Mouse (Mus musculus): ENCODE data around the gene Ctsa. TPM values are rescaled to one million over a fixed set of nuclear protein-coding genes. Genes with fewer than 3 reads are reported as not detected.
"Not testable (repeated sequence)": the region's sequence is repeated elsewhere in the genome, so short reads cannot be mapped to it uniquely, and the experiment has no call there.

Gene Ctsa
- polyA plus RNA-seq, 1 experiment = 202 TPM

DNA sequence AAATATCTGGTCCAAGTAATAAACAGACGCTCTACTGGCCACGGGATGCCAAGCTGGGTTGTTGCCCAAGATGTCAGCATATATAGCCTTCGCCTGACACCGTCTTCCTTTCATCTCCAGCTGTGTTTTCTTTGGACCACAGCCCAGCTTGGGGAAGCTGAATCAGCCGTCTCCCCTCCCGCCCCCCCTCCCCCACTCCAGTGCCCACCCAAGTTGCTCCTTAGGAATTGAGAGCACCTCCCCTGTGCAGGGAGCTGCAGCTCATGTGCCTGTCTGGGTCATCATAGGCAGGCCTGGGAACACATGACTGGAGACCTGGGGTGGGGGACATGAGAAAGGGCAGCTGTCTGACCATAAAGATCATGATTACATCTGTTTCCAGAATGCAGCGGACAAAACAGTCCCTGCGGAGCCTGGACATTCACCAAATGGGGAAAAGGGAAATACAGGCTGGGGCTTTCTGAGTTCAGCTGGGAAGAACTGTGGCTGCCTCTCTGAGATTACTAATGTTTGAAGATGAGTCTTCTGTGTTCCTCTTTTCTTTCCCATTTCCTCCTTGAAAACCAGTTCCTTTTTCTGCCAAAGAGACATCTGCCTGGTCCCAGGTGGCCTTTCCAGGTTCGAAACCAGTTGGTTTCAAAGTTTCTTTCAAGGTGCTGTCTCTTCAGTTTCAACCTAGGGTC lies 29.6 kb downstream of the Ctsa start:
- no peaks in the 10 kb centered on the region for H3K36me3 ChIP-seq (ENCODE audit: control insufficient read depth, insufficient read depth)
- peak overlapping the region; percentile 39 for H3K4me2 ChIP-seq (ENCODE audit: low read depth)
- no peak overlapping the region for H3K4me3 ChIP-seq
- H3K79me2 ChIP-seq (ENCODE audit: control insufficient read depth, insufficient read depth) = no peaks in the 10 kb centered on the region
- no peak overlapping the region for H3ac ChIP-seq (ENCODE audit: control insufficient read depth, insufficient read length)
- H3K27me3 ChIP-seq (ENCODE audit: control insufficient read depth, insufficient read depth, insufficient read length) = no peaks in the 10 kb centered on the region
- TF ChIP-seq MYOG (IDR thresholded peaks at IDR 0.05; ENCODE audit: control insufficient read depth in 1 of 3, insufficient read depth in 1 of 3, insufficient read length in 2 of 3, low read depth in 2 of 3) (peak; percentile 28 to 80 (median 75)), CEBPB (IDR thresholded peaks at IDR 0.05; ENCODE audit: insufficient read depth, poor library complexity, severe bottlenecking) (peak; percentile 78; the same call in 1 of the 2 replicates), TCF12 (IDR thresholded peaks at IDR 0.05; ENCODE audit: insufficient read depth, poor library complexity, severe bottlenecking) (peak; percentile 75), MYOD1 (IDR thresholded peaks at IDR 0.05; ENCODE audit: control insufficient read depth in 1 of 3, insufficient read length in 2 of 3, low read depth in 2 of 3) (peak in 2 of 3 experiments; percentile 19 to 61), E2F4 (IDR thresholded peaks at IDR 0.05; ENCODE audit: insufficient read depth) (no peak), USF1 (IDR thresholded peaks at IDR 0.05; ENCODE audit: low read depth) (peak; percentile 56)

DNA sequence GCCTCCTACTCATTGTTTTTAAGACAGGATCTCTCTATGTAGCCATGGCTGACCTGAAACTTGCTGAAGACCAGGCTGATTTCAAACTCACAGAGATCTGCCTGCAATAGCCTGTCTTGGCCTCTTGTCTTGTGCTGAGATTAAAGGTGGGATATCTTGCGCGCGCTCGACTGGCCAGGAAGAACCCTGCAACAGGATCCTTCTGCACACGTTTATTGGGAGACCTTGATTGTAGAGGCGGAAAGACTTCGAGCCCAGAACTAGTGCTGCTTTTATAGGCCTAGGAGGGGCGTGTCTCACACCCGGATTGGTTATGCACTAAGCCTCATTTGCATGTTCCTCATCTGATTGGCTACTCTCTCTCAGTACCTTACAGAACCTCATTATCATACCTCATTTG lies 30.7 kb downstream of the Ctsa start:
- not testable (repeated sequence) for H3K36me3 ChIP-seq (ENCODE audit: control insufficient read depth, insufficient read depth); H3ac ChIP-seq (ENCODE audit: control insufficient read depth, insufficient read length); H3K79me2 ChIP-seq (ENCODE audit: control insufficient read depth, insufficient read depth); H3K4me2 ChIP-seq (ENCODE audit: low read depth); H3K4me3 ChIP-seq; H3K27me3 ChIP-seq (ENCODE audit: control insufficient read depth, insufficient read depth, insufficient read length)

DNA sequence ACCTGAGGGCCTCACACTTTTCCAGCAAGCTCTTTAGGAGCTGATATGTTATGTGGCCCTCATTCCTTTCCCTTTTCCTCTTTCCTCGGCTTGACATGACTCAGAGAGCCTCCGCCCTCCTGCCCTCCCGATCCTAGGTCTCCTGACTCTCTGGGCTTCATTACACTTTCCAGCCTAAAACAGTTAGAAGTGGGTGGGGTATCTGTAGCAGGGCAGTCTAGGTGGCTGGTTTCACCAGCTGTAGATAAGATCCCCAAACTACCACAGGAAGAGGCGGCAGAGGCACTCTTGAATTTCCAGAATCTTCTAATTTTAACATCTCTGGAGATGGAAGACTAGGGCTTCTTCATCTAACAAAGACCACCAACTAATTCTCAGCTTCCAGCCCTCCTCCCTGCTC lies 31.9 kb downstream of the Ctsa start:
- TF ChIP-seq POLR2A (IDR thresholded peaks at IDR 0.05; ENCODE audit: insufficient read length, low read depth) = no peak

DNA sequence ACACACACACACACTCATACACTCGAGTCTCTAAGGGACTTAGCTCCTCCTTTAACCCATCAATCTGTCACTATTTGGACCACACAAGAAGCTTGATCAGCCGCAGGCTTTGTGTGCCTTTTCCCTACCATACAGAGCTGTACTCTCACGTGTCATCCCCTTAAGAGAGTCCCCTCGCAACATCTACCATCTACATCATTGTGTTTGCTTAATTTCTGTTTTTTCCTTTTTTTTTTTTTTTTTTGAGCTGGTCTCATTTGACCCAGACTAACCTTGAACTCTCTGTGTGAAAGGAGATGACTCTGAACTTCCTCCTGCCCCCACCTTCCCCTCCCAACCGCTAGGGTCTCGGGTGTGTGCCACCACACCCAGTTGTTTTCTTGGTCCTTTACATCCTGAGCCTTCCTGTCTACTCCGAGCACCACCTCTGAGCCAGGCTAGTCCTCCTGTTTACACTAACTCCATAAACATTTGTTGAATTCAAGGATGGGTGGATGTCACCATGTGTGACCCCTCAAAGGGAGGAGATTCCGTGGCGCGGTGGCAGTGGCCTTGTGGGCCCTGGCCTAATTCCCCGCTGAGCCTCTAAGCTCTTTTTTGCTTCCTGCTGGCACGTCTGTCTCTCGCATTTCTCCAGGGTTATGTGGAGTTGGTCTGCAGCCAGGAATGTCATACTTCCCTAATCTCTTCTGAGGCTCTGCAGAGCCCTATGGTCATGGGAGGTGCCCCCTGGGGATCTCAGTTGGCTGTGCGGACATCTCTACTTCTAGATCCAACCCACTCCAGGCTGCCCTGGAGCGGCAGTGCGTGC lies 34.3 kb downstream of the Ctsa start:
- no peak overlapping the region for H3K4me3 ChIP-seq
- no peaks in the 10 kb centered on the region for H3K79me2 ChIP-seq (ENCODE audit: control insufficient read depth, insufficient read depth)
- no peaks in the 10 kb centered on the region for H3K27me3 ChIP-seq (ENCODE audit: control insufficient read depth, insufficient read depth, insufficient read length)
- no peak overlapping the region for H3ac ChIP-seq (ENCODE audit: control insufficient read depth, insufficient read length)
- TF ChIP-seq MAX (IDR thresholded peaks at IDR 0.05; ENCODE audit: low read depth) (peak; percentile 33), TCF12 (IDR thresholded peaks at IDR 0.05; ENCODE audit: insufficient read depth, poor library complexity, severe bottlenecking) (no peak), E2F4 (IDR thresholded peaks at IDR 0.05; ENCODE audit: insufficient read depth) (no peak), MYOG (IDR thresholded peaks at IDR 0.05; ENCODE audit: control insufficient read depth in 1 of 3, insufficient read depth in 1 of 3, insufficient read length in 2 of 3, low read depth in 2 of 3) (peak in 1 of 3 experiments; percentile 55), POLR2A (IDR thresholded peaks at IDR 0.05; ENCODE audit: insufficient read length, low read depth) (no peak), TCF3 (IDR thresholded peaks at IDR 0.05; ENCODE audit: insufficient read length, low read depth) (no peak), POLR2AphosphoS2 (IDR thresholded peaks at IDR 0.05; ENCODE audit: insufficient read length, low read depth) (no peak), REST (IDR thresholded peaks at IDR 0.05; ENCODE audit: insufficient read depth, insufficient read length) (no peak), CEBPB (IDR thresholded peaks at IDR 0.05; ENCODE audit: insufficient read depth, poor library complexity, severe bottlenecking) (no peak), USF1 (IDR thresholded peaks at IDR 0.05; ENCODE audit: low read depth) (no peak)
- H3K36me3 ChIP-seq (ENCODE audit: control insufficient read depth, insufficient read depth) = no peaks in the 10 kb centered on the region
- peak overlapping the region; percentile 51 for H3K4me2 ChIP-seq (ENCODE audit: low read depth)

More for the DNA sequence above, 31.9 kb downstream of the Ctsa start:
- Histone ChIP-seq H3K79me2 (ENCODE audit: control insufficient read depth, insufficient read depth) (no peaks in the 10 kb centered on the region), H3K36me3 (ENCODE audit: control insufficient read depth, insufficient read depth) (no peaks in the 10 kb centered on the region), H3K4me2 (ENCODE audit: low read depth) (peak overlapping the region; percentile 27), H3ac (ENCODE audit: control insufficient read depth, insufficient read length) (no peak overlapping the region), H3K4me3 (no peak overlapping the region), H3K27me3 (ENCODE audit: control insufficient read depth, insufficient read depth, insufficient read length) (no peaks in the 10 kb centered on the region)

DNA sequence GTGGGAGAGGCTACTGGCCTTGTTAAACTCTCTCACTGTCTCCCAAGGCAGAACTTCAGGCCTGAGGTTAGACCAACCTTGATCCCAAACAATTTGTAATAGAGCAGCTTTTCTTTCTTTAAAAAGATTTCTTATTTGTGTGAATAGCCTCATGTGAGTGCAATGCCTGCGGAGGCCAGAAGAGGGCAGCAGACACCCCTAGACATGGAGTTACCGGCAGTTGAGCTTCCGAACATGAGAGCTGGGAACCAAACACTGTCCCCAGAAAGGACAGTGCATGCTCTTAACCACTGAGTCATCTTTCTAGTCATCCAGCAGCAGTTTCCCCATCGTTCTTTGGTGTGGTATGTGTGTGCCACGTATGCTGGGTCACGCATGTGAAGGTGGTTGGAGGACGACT lies 34.9 kb downstream of the Ctsa start:
- no peak overlapping the region for H3ac ChIP-seq (ENCODE audit: control insufficient read depth, insufficient read length)
- H3K4me3 ChIP-seq = no peak overlapping the region
- TF ChIP-seq POLR2AphosphoS2 (IDR thresholded peaks at IDR 0.05; ENCODE audit: insufficient read length, low read depth) (no peak), TCF3 (IDR thresholded peaks at IDR 0.05; ENCODE audit: insufficient read length, low read depth) (no peak), E2F4 (IDR thresholded peaks at IDR 0.05; ENCODE audit: insufficient read depth) (no peak), TCF12 (IDR thresholded peaks at IDR 0.05; ENCODE audit: insufficient read depth, poor library complexity, severe bottlenecking) (no peak), REST (IDR thresholded peaks at IDR 0.05; ENCODE audit: insufficient read depth, insufficient read length) (no peak)
- no peaks in the 10 kb centered on the region for H3K36me3 ChIP-seq (ENCODE audit: control insufficient read depth, insufficient read depth)
- no peaks in the 10 kb centered on the region for H3K27me3 ChIP-seq (ENCODE audit: control insufficient read depth, insufficient read depth, insufficient read length)
- no peak overlapping the region for H3K4me2 ChIP-seq (ENCODE audit: low read depth)
- H3K79me2 ChIP-seq (ENCODE audit: control insufficient read depth, insufficient read depth) = no peaks in the 10 kb centered on the region

Data from myocyte (in vitro differentiated cells).